Mouse (Mus musculus) ovary, postnatal 36 days (tissue): ENCODE measurements at regions not wholly inside any gene's neighbourhood (a gene's known extent, or its start where the extent isn't known, plus 50 kb on each side); places are given as distances from the start of the nearest gene placed in this dataset.

Experiments used
- DNase-seq: peaks from one replicate; pipeline ENCODE4 v3.0.0; 2022; ENCODE audit warnings: low spot score, mixed read lengths

DNA sequence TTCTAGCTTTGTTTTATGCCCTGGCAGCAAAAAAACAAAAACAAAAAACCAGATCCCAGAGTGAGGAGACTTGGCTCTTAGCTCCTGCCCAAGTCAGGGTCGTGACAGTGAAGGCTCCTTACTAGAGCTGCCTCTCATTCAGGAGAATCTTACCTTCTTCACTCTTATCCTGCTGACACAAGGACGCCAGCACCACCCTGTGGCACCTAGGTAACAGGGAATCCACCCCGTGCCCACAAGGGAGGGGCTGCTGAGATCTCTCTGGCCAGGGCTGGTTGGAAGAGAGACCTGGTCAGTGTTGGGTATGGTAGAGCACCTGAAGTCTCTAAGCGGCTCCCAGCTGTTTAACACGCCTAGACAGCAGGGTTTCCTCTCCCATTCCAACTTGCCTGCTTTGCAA lies 139.3 kb downstream of the Cyp26a1 start:
- DNase-seq: no peak
